Mouse (Mus musculus) lung, adult 10 weeks (tissue): ENCODE data around the gene Gys2. TPM values are rescaled to one million over a fixed set of nuclear protein-coding genes. Genes with fewer than 3 reads are reported as not detected.

Source experiments
- polyA plus RNA-seq: library from polyadenylated mRNA; stranded (reverse); fragments of 350-450 nt; fragmentation: Illumina TruSeq; extraction: RNeasy Lipid Tissue Mini Kit (QIAGEN cat#74804); gene quantifications from one replicate; pipeline ENCODE4 v1.2.3, GENCODE M21; 2014; ENCODE audit warnings: low read depth, low replicate concordance; ENCODE audit not compliant: insufficient read depth

The Gys2 gene
- polyA plus RNA-seq = 0.49 TPM

DNA sequence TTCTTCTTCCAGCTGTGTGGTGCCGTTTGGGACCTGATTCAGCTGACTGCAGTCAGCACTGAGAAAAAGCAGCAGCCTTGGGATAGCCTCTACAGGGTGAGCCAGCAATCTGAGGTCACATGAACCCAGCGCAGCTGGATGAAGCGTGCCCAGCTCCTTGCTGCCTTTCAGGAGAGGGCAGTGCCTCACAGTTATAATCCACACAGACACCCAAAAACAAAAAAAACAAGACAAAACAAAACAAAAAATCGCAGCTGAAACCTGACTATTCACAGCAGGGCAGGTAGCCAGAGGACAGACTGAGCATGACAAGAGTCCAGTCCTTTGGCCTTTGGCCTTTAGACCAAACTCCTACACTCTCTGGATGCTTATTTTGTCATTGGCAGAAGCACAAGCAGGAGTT is at the start of gene Gys2:
Gene Gys2, minus strand, starts transcription at position 309 of the 403 bp plus-strand sequence.

DNA sequence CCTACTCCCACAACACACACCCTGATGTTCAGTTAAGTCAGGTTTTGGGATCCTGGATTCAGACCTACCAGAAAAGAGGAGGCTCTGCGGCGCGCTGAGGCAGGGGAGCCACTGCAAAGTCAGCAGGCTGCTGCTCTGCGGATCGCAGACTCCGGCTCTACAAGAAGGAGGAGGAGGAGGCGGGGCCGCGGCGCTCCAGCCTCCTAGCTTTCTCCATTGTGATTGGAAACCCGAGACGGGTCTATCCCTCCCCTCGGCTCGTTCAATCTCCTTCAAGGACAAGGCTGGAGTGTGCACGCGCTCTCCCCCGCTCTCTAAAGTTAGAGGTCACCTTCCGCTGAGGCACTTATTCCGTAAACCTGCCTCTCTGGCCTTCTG is 34.9 kb upstream of the Gys2 start, which contains the start of gene Ldhb:
Gene Ldhb, minus strand, starts transcription at position 173 of the 378 bp plus-strand sequence.

DNA sequence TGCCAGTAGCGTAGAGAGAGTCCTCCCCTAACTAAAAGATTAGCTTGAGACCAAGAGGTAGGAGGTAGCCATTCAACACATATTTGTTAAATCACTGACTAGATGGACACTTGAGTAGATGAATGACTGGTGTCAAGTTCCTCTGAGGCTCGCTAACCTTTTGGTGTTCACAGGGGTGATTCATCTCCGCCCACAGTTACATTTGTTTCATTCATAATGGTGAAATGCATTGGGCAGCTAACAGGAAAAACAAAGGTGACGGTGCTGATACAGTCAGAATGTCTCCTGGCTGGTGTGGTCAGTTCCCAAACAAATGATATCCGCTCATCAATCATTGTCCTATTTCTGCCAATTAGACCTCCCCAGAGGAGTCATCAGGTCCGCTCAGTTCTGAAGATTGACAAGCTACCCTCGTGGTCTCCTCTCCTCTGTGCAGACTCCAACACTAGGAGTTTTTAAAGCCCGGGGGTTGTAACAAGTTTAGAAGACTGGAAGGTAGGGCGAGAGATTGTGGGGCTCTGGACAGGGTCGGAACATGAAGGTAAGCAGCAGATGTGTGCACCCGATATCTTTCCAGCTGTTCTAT is 59.9 kb downstream of the Gys2 start, which contains the start of gene Spx:
Gene Spx, plus strand, starts transcription at position 536 of the 586 bp plus-strand sequence.

DNA sequence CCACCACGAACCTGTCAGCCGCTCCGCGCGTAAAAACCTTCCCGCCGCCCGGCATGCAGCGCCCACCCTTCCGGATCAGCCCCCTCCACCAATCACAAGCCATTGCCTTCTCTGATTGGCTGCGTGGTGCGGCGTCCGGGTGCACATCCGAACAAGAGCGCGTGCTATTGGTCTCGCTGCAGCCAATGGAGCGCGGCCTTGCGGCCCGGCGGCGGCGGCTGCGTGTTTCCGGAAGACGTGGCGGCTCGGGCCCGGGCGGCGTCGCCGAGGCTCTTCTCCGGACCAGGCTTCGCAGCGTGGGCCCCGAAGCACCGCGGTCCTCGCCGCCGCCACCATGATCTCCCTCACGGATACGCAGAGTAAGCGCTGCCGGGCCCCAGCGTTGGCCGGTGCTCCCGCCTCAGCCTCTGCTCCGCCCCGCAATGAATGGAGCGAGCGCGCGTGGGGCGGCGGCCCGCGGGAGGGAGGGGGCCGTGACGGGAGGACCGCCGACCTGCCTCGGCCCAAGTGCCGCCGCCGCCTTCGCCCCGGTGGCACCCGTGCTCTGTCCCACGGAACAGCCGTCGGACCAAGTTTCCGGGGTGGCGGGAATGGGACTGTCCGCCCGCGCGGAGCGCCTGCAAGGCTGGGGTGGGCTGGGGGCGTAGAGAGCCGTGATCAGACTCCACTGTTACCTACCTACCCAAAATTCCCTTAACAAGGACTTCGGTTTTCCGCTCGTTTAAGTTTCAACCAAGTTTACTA is 85.7 kb downstream of the Gys2 start, which contains the start of the genes Recql and Golt1b:
Gene Recql, minus strand, starts transcription at position 77 of the 744 bp plus-strand sequence.
Gene Golt1b, plus strand, starts transcription at position 211 of the 744 bp plus-strand sequence.

Other genes starting within 250 kb of the Gys2 start
- not detected for gene Iapp, start 174.7 kb downstream of the Gys2 start, polyA plus RNA-seq
- 1.1 TPM for gene Slco1a5, start 150.1 kb downstream of the Gys2 start, polyA plus RNA-seq
- gene Pyroxd1, start 127.5 kb downstream of the Gys2 start, polyA plus RNA-seq = 5.6 TPM
- gene Recql, start 86.0 kb downstream of the Gys2 start, polyA plus RNA-seq = 9.8 TPM
- 20.6 TPM for gene Golt1b, start 85.9 kb downstream of the Gys2 start, polyA plus RNA-seq
- 0.65 TPM for gene Spx, start 59.7 kb downstream of the Gys2 start, polyA plus RNA-seq
- gene Ldhb, start 34.8 kb upstream of the Gys2 start, polyA plus RNA-seq = 306 TPM
- 7.5 TPM for gene Kcnj8, start 98.5 kb upstream of the Gys2 start, polyA plus RNA-seq
- gene Abcc9, start 229.2 kb upstream of the Gys2 start, polyA plus RNA-seq = 2.0 TPM